Mouse (Mus musculus) thymus, adult 2 months (tissue): ENCODE measurements around the gene Rfc5. TPM values are rescaled to one million over a fixed set of nuclear protein-coding genes. Genes with fewer than 3 reads are reported as not detected.

Experiments
- DNase-seq: peaks from one replicate; pipeline ENCODE4 v3.0.0; 2021
- H3K27ac ChIP-seq: fragments of 200-500 bp; 2 replicates; pipeline ENCODE4 v1.5.1; 2012; ENCODE audit warnings: low read length, control low read depth; ENCODE audit not compliant: control insufficient read depth, insufficient read depth
- H3K27me3 ChIP-seq: fragments of 200-500 bp; 2 replicates; pipeline ENCODE4 v1.6.1; 2012; ENCODE audit warnings: mild to moderate bottlenecking, low read length, moderate library complexity, mixed read lengths; ENCODE audit not compliant: control insufficient read depth, insufficient read depth
- H3K36me3 ChIP-seq: fragments of 200-500 bp; 2 replicates; pipeline ENCODE4 v1.6.1; 2012; ENCODE audit warnings: mild to moderate bottlenecking, low read length, moderate library complexity; ENCODE audit not compliant: control insufficient read depth, insufficient read depth
- H3K4me1 ChIP-seq: fragments of 200-500 bp; replicated peaks from 2 replicates; pipeline ENCODE4 v1.6.1; 2012; ENCODE audit warnings: low read length; ENCODE audit not compliant: control insufficient read depth, insufficient read depth
- H3K4me3 ChIP-seq: fragments of 200-500 bp; 2 replicates; pipeline ENCODE4 v1.5.1; 2012; ENCODE audit warnings: mild to moderate bottlenecking, low read length, control low read depth, moderate library complexity; ENCODE audit not compliant: control insufficient read depth, insufficient read depth
- CTCF ChIP-seq: fragments of 200-500 bp; IDR thresholded peaks from 2 replicates; pipeline ENCODE4 v1.5.1; 2012; ENCODE audit warnings: mild to moderate bottlenecking, control low read depth, low read length, moderate library complexity, borderline replicate concordance; ENCODE audit not compliant: control insufficient read depth, poor library complexity, insufficient read depth; ENCODE audit errors: extremely low read depth
- POLR2A ChIP-seq: fragments of 200-500 bp; IDR thresholded peaks from 2 replicates; pipeline ENCODE4 v1.6.1; 2012; ENCODE audit warnings: mild to moderate bottlenecking, low read length, control low read depth, moderate library complexity; ENCODE audit not compliant: control insufficient read depth, poor library complexity, insufficient read depth; ENCODE audit errors: extremely low read depth
- WGBS: fragments of 180-500 bp; shearing (Covaris S2); methylation state at CpG from one replicate; pipeline ENCODE4 v1.1.7; 2018; 5-methylcytosine and 5-hydroxymethylcytosine counted together
- polyA plus RNA-seq: library from polyadenylated mRNA; depleted of rRNA; stranded (reverse); fragments of >200 nt; gene quantifications from 2 replicates; pipeline ENCODE4 v1.2.3, GENCODE M21; 2012; rRNA removed

Rfc5 gene
- polyA plus RNA-seq, 1 experiment = 63.7 TPM

GRCm38 (mm10) chr5:117341896-117342295 lies 47.0 kb downstream of the Rfc5 start:
- H3K27me3 ChIP-seq = no peaks in the 10 kb centered on the region
- no peak overlapping the region for H3K27ac ChIP-seq
- no peak overlapping the region for H3K4me3 ChIP-seq
- no peaks in the 10 kb centered on the region for H3K36me3 ChIP-seq
- DNase-seq = no peak
- WGBS = 88% methylated on average over 6 of the region's 6 CpGs
- H3K4me1 ChIP-seq = no peaks in the 10 kb centered on the region
- TF ChIP-seq CTCF (no peak), POLR2A (no peak)

GRCm38 (mm10) chr5:117340081-117340480 lies 48.8 kb downstream of the Rfc5 start:
- TF ChIP-seq CTCF (no peak), POLR2A (no peak)
- DNase-seq = no peak
- Histone ChIP-seq H3K4me3 (no peak overlapping the region), H3K4me1 (no peaks in the 10 kb centered on the region), H3K27me3 (no peaks in the 10 kb centered on the region), H3K27ac (no peak overlapping the region), H3K36me3 (no peaks in the 10 kb centered on the region)
- 95% methylated on average over 6 of the region's 6 CpGs for WGBS

GRCm38 (mm10) chr5:117338503-117338902 lies 50.3 kb downstream of the Rfc5 start:
- no peak overlapping the region for H3K4me3 ChIP-seq
- WGBS = 95% methylated on average over 8 of the region's 8 CpGs
- TF ChIP-seq POLR2A (no peak), CTCF (no peak)

GRCm38 (mm10) chr5:117337999-117338398 lies 50.8 kb downstream of the Rfc5 start:
- 94% methylated on average over 10 of the region's 10 CpGs for WGBS

More at GRCm38 (mm10) chr5:117338503-117338902, 50.3 kb downstream of the Rfc5 start:
- Histone ChIP-seq H3K27me3 (no peaks in the 10 kb centered on the region), H3K27ac (no peak overlapping the region), H3K36me3 (no peaks in the 10 kb centered on the region), H3K4me1 (no peaks in the 10 kb centered on the region)
- no peak for DNase-seq

GRCm38 (mm10) chr5:117330457-117330856 lies 58.4 kb downstream of the Rfc5 start:
- Histone ChIP-seq H3K36me3 (no peaks in the 10 kb centered on the region), H3K4me1 (no peaks in the 10 kb centered on the region), H3K4me3 (no peak overlapping the region), H3K27ac (no peak overlapping the region), H3K27me3 (no peaks in the 10 kb centered on the region; the same call in 1 of the 2 replicates)
- WGBS = 97% methylated on average over 7 of the region's 7 CpGs
- TF ChIP-seq CTCF (no peak), POLR2A (no peak)
- no peak for DNase-seq

More at GRCm38 (mm10) chr5:117337999-117338398, 50.8 kb downstream of the Rfc5 start:
- no peaks in the 10 kb centered on the region for H3K4me1 ChIP-seq
- no peak for DNase-seq
- no peak for TF ChIP-seq CTCF
- TF ChIP-seq POLR2A = no peak
- no peak overlapping the region for H3K4me3 ChIP-seq
- no peak overlapping the region for H3K27ac ChIP-seq
- H3K27me3 ChIP-seq = no peaks in the 10 kb centered on the region; the same call in 1 of the 2 replicates
- H3K36me3 ChIP-seq = no peaks in the 10 kb centered on the region

Other genes with a start within 250 kb of the Rfc5 start
- 498 and 588 TPM in 2 replicates for gene Pebp1, start 101.4 kb downstream of the Rfc5 start, polyA plus RNA-seq
- 7.3 and 11.5 TPM in 2 replicates for gene Vsig10, start 70.0 kb downstream of the Rfc5 start, polyA plus RNA-seq
- gene Wsb2, start 31.7 kb downstream of the Rfc5 start, polyA plus RNA-seq = 91.8 and 120 TPM in 2 replicates
- 0.54 and 0.84 TPM in 2 replicates for gene Ksr2, start 25.0 kb upstream of the Rfc5 start, polyA plus RNA-seq